Mouse (Mus musculus): Measurements from ENCODE around the gene Serpina3j.

GRCm38 (mm10) chr12:104314253-104314652 lies at the start of gene Serpina3j:
- no peak for TF ChIP-seq CTCF (conservative IDR thresholded peaks at IDR 0.05; ENCODE audit: insufficient read depth, insufficient read length, low read depth, low read length)
- no peak for TF ChIP-seq POLR2A (IDR thresholded peaks at IDR 0.05; ENCODE audit: low read depth, low read length)
